Mouse (Mus musculus): ENCODE data around the gene Kdm4c. TPM values are rescaled to one million over a fixed set of nuclear protein-coding genes. Genes with fewer than 3 reads are reported as not detected.

Kdm4c gene
- polyA plus RNA-seq, 1 experiment from 2014 or later = 17.2 TPM

DNA sequence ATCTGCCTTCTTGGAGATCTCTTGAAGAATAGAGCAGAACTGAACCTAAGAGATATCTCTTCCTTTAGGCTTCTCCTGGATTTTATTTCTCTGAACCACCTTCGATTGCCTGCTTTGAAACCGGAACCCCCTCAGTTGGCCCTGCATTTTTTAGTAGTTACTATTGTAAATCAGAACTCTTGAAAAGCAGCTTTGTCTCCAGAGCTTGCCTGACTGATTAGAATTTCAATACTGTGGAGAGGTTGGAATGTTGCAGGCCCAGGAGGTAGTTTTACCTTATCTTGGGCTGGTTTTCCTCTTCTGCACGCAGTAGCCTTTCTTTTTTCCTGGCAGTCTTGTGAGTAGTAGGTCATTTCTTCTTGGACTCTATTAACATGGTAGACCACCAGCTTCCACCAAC, 17.0 kb downstream of the Kdm4c start:
- H3K4me3 ChIP-seq (replicated peaks) = no peak overlapping the region
- H3K9me3 ChIP-seq = no peaks in the 10 kb centered on the region
- no peak overlapping the region for H3K9ac ChIP-seq (replicated peaks)
- no peak overlapping the region for H3K27ac ChIP-seq
- H3K4me1 ChIP-seq (replicated peaks) = peaks cover 5% of the 10 kb centered on the region
- ATAC-seq = no peak
- H3K27me3 ChIP-seq = no peaks in the 10 kb centered on the region
- H3K36me3 ChIP-seq = peaks cover 9% of the 10 kb centered on the region
- 22% methylated on average over 3 of the region's 3 CpGs for WGBS
- H3K4me2 ChIP-seq (replicated peaks) = no peak overlapping the region

DNA sequence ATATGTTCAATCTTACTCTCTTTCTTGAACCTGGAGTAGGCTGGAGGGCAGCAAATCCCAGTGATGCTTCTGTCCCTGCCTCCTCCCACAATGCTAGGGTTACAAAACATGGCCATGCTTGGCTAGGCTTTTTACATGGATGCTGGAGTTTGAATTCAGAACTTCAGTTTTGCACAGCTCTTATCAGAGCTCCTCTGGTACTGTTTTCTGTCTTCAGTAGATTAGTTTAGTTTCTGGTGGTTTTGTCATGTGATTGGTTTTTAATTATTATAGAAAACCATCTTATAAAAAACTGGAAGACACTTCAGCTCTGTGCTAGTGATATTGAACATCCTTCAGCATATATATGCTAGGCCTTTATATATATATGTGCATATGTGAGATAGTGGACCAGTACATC, 19.6 kb downstream of the Kdm4c start:
- Histone ChIP-seq H3K4me1 (replicated peaks) (peaks cover 5% of the 10 kb centered on the region; the same call in 1 of the 2 replicates), H3K27ac (no peak overlapping the region), H3K4me2 (replicated peaks) (no peak overlapping the region), H3K4me3 (replicated peaks) (no peak overlapping the region), H3K27me3 (no peaks in the 10 kb centered on the region), H3K9ac (replicated peaks) (no peak overlapping the region), H3K9me3 (no peaks in the 10 kb centered on the region), H3K36me3 (peaks cover 13% of the 10 kb centered on the region)
- ATAC-seq = no peak

- Histone ChIP-seq H3K4me3 (replicated peaks) (no peak overlapping the region), H3K27ac (no peak overlapping the region), H3K36me3 (peaks cover 13% of the 10 kb centered on the region), H3K4me1 (replicated peaks) (no peaks in the 10 kb centered on the region), H3K27me3 (no peaks in the 10 kb centered on the region), H3K9ac (replicated peaks) (no peak overlapping the region), H3K9me3 (no peaks in the 10 kb centered on the region), H3K4me2 (replicated peaks) (no peak overlapping the region)
- no peak for ATAC-seq
- WGBS = 98% methylated on average over 5 of the region's 5 CpGs
Observed at GRCm38 (mm10) chr4:74264428-74264955, 22.2 kb downstream of the Kdm4c start.

DNA sequence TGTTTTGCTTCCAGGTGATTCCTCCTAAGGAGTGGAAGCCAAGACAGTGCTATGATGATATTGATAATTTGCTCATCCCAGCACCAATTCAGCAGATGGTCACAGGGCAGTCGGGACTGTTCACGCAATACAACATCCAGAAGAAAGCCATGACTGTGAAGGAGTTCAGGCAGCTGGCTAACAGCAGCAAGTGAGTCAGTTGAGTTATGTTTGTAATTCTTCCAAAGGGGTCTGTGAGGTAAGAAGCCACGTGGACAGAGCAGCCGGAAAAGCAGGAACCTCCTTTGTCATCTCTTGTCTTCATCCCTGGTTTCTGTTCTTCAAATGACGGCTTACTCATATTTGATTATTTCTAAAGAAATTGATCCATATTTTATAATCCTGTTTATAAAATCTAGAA, 28.9 kb downstream of the Kdm4c start:
- Histone ChIP-seq H3K4me1 (replicated peaks) (no peaks in the 10 kb centered on the region), H3K4me3 (replicated peaks) (no peak overlapping the region), H3K36me3 (peaks cover 18% of the 10 kb centered on the region; the same call in 1 of the 2 replicates), H3K27me3 (no peaks in the 10 kb centered on the region), H3K9me3 (no peaks in the 10 kb centered on the region), H3K27ac (no peak overlapping the region), H3K4me2 (replicated peaks) (no peak overlapping the region), H3K9ac (replicated peaks) (no peak overlapping the region)
- 91% methylated on average over 5 of the region's 5 CpGs for WGBS
- ATAC-seq = no peak

GRCm38 (mm10) chr4:74277486-74277885, 35.2 kb downstream of the Kdm4c start:
- H3K27ac ChIP-seq = no peak overlapping the region
- no peak overlapping the region for H3K4me2 ChIP-seq (replicated peaks)
- H3K9me3 ChIP-seq = no peaks in the 10 kb centered on the region
- H3K4me1 ChIP-seq (replicated peaks) = no peaks in the 10 kb centered on the region
- ATAC-seq = peak; percentile 53
- WGBS = 86% methylated on average over 1 of the region's 1 CpGs
- no peaks in the 10 kb centered on the region for H3K27me3 ChIP-seq
- H3K4me3 ChIP-seq (replicated peaks) = no peak overlapping the region
- H3K36me3 ChIP-seq = peaks cover 12% of the 10 kb centered on the region; the same call in 1 of the 2 replicates
- no peak overlapping the region for H3K9ac ChIP-seq (replicated peaks)

DNA sequence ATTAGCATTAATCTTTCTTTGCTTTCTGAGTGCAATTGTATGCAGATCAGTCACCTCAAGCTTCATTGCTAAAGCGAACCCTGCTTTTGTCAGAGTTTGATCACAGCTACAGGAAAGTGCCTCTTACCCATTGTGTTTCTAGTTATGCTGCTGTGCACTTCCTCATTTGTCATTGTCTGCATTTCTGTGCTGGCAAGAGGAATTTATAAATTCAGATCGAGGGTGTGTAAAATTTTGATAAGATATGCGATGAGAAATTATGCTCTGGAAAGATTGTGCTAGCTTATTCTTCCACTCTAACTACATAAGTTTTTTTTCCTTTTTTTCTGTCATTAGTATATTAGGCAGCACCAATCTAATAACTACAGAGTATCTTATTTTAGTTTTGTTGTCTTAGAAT, 37.9 kb downstream of the Kdm4c start:
- 91% methylated on average over 3 of the region's 3 CpGs for WGBS
- no peak overlapping the region for H3K27ac ChIP-seq

DNA sequence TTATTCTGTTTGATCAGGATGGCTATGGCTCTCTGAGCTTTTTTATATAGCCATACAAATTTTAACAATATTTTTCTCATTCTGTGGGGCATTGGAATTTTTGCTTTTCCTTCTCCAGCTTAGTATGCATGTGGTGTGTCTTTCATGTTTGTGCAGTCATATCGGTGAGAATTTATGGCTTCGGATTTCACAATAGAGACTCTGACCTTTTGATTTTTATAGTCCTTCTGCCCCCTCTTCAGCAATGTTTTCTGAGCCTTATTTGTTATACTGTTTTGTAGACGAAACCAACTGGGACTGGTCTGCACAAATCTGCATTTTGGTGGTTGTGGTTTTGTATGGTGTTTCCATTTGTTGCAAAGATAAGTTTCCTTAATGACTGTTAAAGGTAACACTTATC, 45.6 kb downstream of the Kdm4c start:
- Histone ChIP-seq H3K4me2 (replicated peaks) (no peak overlapping the region), H3K27ac (no peak overlapping the region), H3K36me3 (peaks cover 8% of the 10 kb centered on the region; the same call in 1 of the 2 replicates), H3K9me3 (no peaks in the 10 kb centered on the region), H3K9ac (replicated peaks) (no peak overlapping the region), H3K4me1 (replicated peaks) (no peaks in the 10 kb centered on the region), H3K27me3 (no peaks in the 10 kb centered on the region), H3K4me3 (replicated peaks) (no peak overlapping the region)
- no peak for ATAC-seq
- 90% methylated on average over 3 of the region's 3 CpGs for WGBS

More for the DNA sequence above, 37.9 kb downstream of the Kdm4c start:
- ATAC-seq = no peak
- H3K36me3 ChIP-seq = peaks cover 14% of the 10 kb centered on the region
- H3K4me1 ChIP-seq (replicated peaks) = no peaks in the 10 kb centered on the region
- no peaks in the 10 kb centered on the region for H3K27me3 ChIP-seq
- H3K9me3 ChIP-seq = no peaks in the 10 kb centered on the region
- H3K4me3 ChIP-seq (replicated peaks) = no peak overlapping the region
- no peak overlapping the region for H3K9ac ChIP-seq (replicated peaks)
- no peak overlapping the region for H3K4me2 ChIP-seq (replicated peaks)

DNA sequence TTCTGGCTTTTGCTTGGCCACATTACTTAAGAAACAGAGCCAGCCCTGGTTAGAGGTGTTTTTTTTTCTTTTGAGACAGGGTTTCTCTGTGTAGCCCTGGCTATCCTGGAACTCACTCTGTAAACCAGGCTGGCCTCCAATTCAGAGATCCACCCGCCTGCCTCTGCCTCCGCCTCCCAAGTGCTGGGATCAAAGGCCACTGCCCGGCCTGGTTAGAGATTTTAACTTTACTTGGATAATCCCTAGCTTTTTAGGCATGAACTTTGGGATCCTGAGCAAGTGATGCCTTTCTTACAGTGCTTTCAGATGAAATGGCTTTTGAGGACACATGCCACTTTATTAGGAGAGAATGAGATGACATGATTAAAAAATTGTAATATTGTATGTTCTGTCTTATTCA, 52.4 kb downstream of the Kdm4c start:
- Histone ChIP-seq H3K36me3 (peaks cover 3% of the 10 kb centered on the region; the same call in 1 of the 2 replicates), H3K27ac (no peak overlapping the region), H3K4me2 (replicated peaks) (no peak overlapping the region), H3K4me3 (replicated peaks) (no peak overlapping the region), H3K4me1 (replicated peaks) (no peaks in the 10 kb centered on the region), H3K27me3 (no peaks in the 10 kb centered on the region), H3K9ac (replicated peaks) (no peak overlapping the region), H3K9me3 (no peaks in the 10 kb centered on the region)
- no peak for ATAC-seq
- WGBS = 64% methylated on average over 3 of the region's 3 CpGs

DNA sequence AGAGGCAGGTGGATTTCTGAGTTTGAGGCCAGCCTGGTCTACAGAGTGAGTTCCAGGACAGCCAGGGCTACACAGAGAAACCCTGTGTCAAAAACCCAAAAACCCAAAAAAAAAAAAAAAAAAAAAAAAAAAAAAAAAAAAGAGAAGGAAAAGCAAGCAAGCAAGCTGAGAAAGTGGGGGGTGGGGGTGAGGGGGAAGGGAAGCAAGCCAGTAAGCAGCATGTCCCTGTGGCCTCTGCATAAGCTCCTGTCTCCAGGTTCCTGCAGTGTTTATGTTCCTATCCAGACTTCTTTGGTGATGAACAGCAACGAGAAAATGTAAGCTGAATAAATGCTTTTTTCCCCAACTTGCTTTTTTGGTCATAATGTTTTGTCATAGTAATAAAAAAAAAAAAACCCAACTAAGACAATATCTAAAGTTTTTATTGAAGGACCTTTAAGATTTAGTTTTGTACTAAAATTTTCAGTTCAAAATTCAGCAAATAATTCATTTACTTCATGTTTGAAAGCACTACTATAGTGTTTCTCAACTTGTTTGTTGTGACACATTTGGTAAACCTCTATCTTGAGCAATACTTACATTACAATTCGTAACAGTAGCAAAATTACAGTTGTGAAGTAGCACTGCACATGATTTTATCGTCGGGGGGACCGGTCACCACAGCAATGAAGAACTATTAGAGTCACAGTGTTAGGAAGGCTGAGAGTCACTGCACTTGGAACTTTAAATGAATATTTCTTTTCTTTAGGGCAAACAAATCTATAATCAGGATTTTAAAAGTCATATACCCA, 63.2 kb downstream of the Kdm4c start:
- ATAC-seq = no peak
- H3K4me2 ChIP-seq (replicated peaks) = no peak overlapping the region
- no peaks in the 10 kb centered on the region for H3K9me3 ChIP-seq
- H3K36me3 ChIP-seq = no peaks in the 10 kb centered on the region; the same call in 1 of the 2 replicates
- H3K27me3 ChIP-seq = no peaks in the 10 kb centered on the region
- H3K4me3 ChIP-seq (replicated peaks) = no peak overlapping the region
- H3K27ac ChIP-seq = no peak overlapping the region
- no peak overlapping the region for H3K9ac ChIP-seq (replicated peaks)
- H3K4me1 ChIP-seq (replicated peaks) = no peaks in the 10 kb centered on the region
- 95% methylated on average over 5 of the region's 5 CpGs for WGBS

DNA sequence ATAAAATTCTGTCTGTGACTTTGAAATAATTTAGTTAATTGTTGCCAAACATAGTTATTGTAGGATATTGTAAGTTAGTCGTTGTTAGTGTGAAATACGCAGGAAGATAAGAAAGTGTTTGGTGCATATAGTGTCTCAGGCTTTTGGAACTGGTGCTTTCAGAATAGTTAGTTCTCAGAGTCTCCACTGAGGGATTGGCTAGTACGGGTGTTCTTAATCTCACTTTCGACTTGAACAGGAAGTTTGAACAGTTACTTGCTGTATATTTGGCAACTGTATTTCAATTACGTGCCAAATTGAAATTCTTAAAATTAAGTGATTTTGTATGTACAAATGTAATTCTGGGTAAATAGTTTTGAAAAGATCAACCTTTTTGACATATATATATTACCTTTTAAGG, 68.8 kb downstream of the Kdm4c start:
- no peak overlapping the region for H3K4me2 ChIP-seq (replicated peaks)
- no peak overlapping the region for H3K4me3 ChIP-seq (replicated peaks)
- no peak overlapping the region for H3K9ac ChIP-seq (replicated peaks)
- H3K9me3 ChIP-seq = no peaks in the 10 kb centered on the region
- no peaks in the 10 kb centered on the region for H3K4me1 ChIP-seq (replicated peaks)
- no peaks in the 10 kb centered on the region for H3K27me3 ChIP-seq
- no peak for ATAC-seq
- peaks cover 14% of the 10 kb centered on the region for H3K36me3 ChIP-seq
- H3K27ac ChIP-seq = no peak overlapping the region
- WGBS = 98% methylated on average over 5 of the region's 5 CpGs

GRCm38 (mm10) chr4:74312858-74313257, 70.6 kb downstream of the Kdm4c start:
- WGBS = 95% methylated on average over 2 of the region's 2 CpGs
- no peaks in the 10 kb centered on the region for H3K4me1 ChIP-seq (replicated peaks)
- H3K9ac ChIP-seq (replicated peaks) = no peak overlapping the region
- H3K4me3 ChIP-seq (replicated peaks) = no peak overlapping the region
- H3K27ac ChIP-seq = no peak overlapping the region
- H3K9me3 ChIP-seq = no peaks in the 10 kb centered on the region
- H3K4me2 ChIP-seq (replicated peaks) = no peak overlapping the region
- ATAC-seq = no peak
- H3K36me3 ChIP-seq = peaks cover 22% of the 10 kb centered on the region
- H3K27me3 ChIP-seq = no peaks in the 10 kb centered on the region

DNA sequence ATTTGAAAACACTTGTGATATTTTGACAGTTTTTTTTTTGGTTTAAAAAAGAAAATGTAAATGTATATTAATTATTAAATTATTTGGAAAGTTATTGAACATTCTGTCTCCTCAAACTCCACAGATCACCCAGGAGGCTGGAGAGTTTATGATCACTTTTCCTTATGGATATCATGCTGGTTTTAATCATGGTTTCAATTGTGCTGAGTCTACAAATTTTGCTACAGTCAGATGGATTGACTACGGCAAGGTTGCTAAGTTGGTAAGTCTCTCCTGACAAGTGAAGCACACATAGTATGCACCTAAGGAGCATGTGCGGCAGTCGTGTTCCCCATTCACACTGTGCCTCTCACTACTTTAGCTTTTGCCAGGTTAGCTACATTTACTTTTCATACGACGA, 73.1 kb downstream of the Kdm4c start:
- H3K9me3 ChIP-seq = no peaks in the 10 kb centered on the region
- H3K9ac ChIP-seq (replicated peaks) = no peak overlapping the region
- no peaks in the 10 kb centered on the region for H3K27me3 ChIP-seq
- 97% methylated on average over 5 of the region's 5 CpGs for WGBS
- H3K4me2 ChIP-seq (replicated peaks) = no peak overlapping the region
- no peak for ATAC-seq
- no peaks in the 10 kb centered on the region for H3K4me1 ChIP-seq (replicated peaks)
- H3K36me3 ChIP-seq = peaks cover 26% of the 10 kb centered on the region
- no peak overlapping the region for H3K4me3 ChIP-seq (replicated peaks)
- no peak overlapping the region for H3K27ac ChIP-seq

DNA sequence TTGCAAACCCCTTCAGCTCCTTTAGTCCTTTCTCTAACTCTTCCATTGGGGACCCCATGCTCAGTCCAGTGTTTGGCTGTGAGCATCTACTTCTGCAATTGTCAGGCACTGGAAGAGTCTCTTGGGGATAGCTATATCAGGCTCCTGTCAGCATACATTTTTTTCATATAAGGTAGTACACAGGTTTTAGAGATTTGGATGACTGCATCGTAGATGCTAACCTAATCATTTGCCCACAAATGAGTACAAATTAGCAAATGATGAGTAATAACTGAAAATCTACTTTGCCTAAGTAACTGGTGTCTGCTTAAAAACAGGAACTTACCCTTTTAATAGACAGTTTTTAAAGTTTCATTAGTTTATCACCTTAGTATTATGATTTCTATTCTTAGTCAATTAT, 77.0 kb downstream of the Kdm4c start:
- Histone ChIP-seq H3K36me3 (peaks cover 18% of the 10 kb centered on the region), H3K4me3 (replicated peaks) (no peak overlapping the region), H3K27ac (no peak overlapping the region), H3K9me3 (no peaks in the 10 kb centered on the region), H3K27me3 (no peaks in the 10 kb centered on the region), H3K4me1 (replicated peaks) (no peaks in the 10 kb centered on the region), H3K9ac (replicated peaks) (no peak overlapping the region), H3K4me2 (replicated peaks) (no peak overlapping the region)
- WGBS = 96% methylated on average over 1 of the region's 1 CpGs
- ATAC-seq = no peak
